Mouse (Mus musculus): Measurements from ENCODE around the gene Mecom. TPM values are rescaled to one million over a fixed set of nuclear protein-coding genes. Genes with fewer than 3 reads are reported as not detected.

The Mecom gene
- total and polyA plus RNA-seq, 3 experiments: not detected

DNA sequence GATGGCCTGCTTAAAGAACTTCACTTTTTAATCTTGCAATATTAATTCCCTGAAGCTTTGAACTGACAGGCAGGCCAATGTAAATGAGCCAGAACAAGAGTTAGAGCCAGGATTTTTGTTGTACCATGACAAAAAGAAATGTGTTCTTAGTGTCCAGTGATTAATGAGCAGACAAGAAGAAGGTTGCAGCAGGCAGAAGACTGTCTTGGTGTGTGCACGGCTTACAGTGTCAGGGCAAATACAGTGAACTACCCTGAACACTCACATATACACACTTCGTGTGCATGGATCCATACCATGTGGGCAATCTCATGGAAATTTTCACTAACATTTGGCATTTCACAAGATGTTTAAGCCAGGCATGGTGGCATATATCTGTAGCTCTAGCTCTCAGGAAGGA, 349.0 kb downstream of the Mecom start:
- H3K9me3 ChIP-seq (replicated peaks; ENCODE audit: low read length): no peaks in the 10 kb centered on the region
- H3K27me3 ChIP-seq (replicated peaks): no peaks in the 10 kb centered on the region
- H3K27ac ChIP-seq (ENCODE audit: insufficient read depth, low read depth): no peak overlapping the region
- dilution Hi-C loops (cut with MboI; ENCODE audit: extremely low pct_ligation_motif_present, extremely low pct_unique_long_range_greater_than_20kb, low sequenced_read_pairs): no loop called here
- no peak overlapping the region for H3K4me3 ChIP-seq (replicated peaks in 1 of 3; ENCODE audit: low read depth in 2 of 3, low read length in 2 of 3, poor library complexity in 1 of 3)
- DNase-seq (ENCODE audit: extremely low read depth): no peak
- in situ Hi-C loops (cut with MboI; ENCODE audit: low pct_ligation_motif_present, low pct_unique_long_range_greater_than_20kb, low sequenced_read_pairs): no loop called here
- no peaks in the 10 kb centered on the region for H3K36me3 ChIP-seq (replicated peaks in 1 of 2; ENCODE audit: control insufficient read depth in 1 of 2, insufficient read depth in 1 of 2, low read length in 1 of 2)
- no peaks in the 10 kb centered on the region for H3K4me1 ChIP-seq (ENCODE audit: control insufficient read depth in 1 of 2, insufficient read depth in 2 of 2)
- H3K79me2 ChIP-seq (replicated peaks; ENCODE audit: control insufficient read depth, extremely low read depth, insufficient read depth, poor library complexity, severe bottlenecking): no peaks in the 10 kb centered on the region
- H3K4me2 ChIP-seq (ENCODE audit: insufficient read depth, low read depth, poor library complexity, severe bottlenecking): no peak overlapping the region
- no peak overlapping the region for H3K9ac ChIP-seq (ENCODE audit: insufficient read depth, low read depth)
- no peak for TF ChIP-seq MAFK (IDR thresholded peaks at IDR 0.05; ENCODE audit: insufficient replicate concordance, low read length)
- TF ChIP-seq TBP (conservative IDR thresholded peaks at IDR 0.05; ENCODE audit: low read depth, low read length): no peak
- TF ChIP-seq JUN (IDR thresholded peaks at IDR 0.05; ENCODE audit: insufficient read depth, low read depth, low read length): no peak
- no peak for TF ChIP-seq SIN3A (IDR thresholded peaks at IDR 0.05; ENCODE audit: low read length)
- no peak for TF ChIP-seq USF1 (IDR thresholded peaks at IDR 0.05; ENCODE audit: low read depth, low read length)
- TF ChIP-seq TCF12 (IDR thresholded peaks at IDR 0.05; ENCODE audit: low read depth, low read length): no peak
- no peak for TF ChIP-seq E2F4 (IDR thresholded peaks at IDR 0.05; ENCODE audit: insufficient replicate concordance, low read depth, low read length)
- TF ChIP-seq MEF2A (IDR thresholded peaks at IDR 0.05; ENCODE audit: borderline replicate concordance, low read depth, low read length): no peak
- TF ChIP-seq MYC (IDR thresholded peaks at IDR 0.05; ENCODE audit: low read depth, low read length): no peak
- TF ChIP-seq SMC3 (IDR thresholded peaks at IDR 0.05; ENCODE audit: low read depth, low read length): no peak
- TF ChIP-seq EP300 (IDR thresholded peaks at IDR 0.05; ENCODE audit: low read length): no peak
- no peak for TF ChIP-seq IRF4 (IDR thresholded peaks at IDR 0.05; ENCODE audit: low read depth, low read length)
- no peak for TF ChIP-seq JUND (conservative IDR thresholded peaks at IDR 0.05; ENCODE audit: low read depth, low read length)
- TF ChIP-seq CHD1 (IDR thresholded peaks at IDR 0.05; ENCODE audit: low read depth, low read length): no peak
- no peak for TF ChIP-seq ZKSCAN1 (IDR thresholded peaks at IDR 0.05; ENCODE audit: borderline replicate concordance, low read depth, low read length)
- TF ChIP-seq GABPA (IDR thresholded peaks at IDR 0.05; ENCODE audit: insufficient replicate concordance, low read depth, low read length): no peak
- TF ChIP-seq ETS1 (conservative IDR thresholded peaks at IDR 0.05; ENCODE audit: low read depth, low read length): no peak
- TF ChIP-seq NELFE (IDR thresholded peaks at IDR 0.05; ENCODE audit: low read depth, low read length): no peak
- no peak for TF ChIP-seq ZMIZ1 (IDR thresholded peaks at IDR 0.05; ENCODE audit: low read depth, low read length)

DNA sequence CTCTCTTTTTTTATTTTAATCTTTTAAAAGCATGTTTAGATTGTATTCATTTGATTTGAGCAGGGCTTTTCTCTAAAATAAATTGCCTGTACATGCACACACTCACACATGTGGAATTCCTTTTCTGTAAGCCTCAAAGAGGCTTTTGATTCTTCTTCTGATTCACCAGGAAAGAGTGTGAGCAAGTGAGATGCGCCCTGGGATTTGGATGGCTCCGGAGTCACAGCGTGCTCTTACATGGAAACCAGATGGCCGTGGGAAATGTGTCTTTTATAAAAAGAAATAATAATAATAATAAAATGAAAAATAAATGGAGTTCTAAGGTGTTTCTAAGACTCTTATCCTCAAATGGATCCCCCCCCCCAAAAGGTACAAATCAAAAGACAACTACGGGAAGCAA, 349.6 kb downstream of the Mecom start:
- Histone ChIP-seq H3K9ac (ENCODE audit: insufficient read depth, low read depth) (no peak overlapping the region), H3K9me3 (replicated peaks; ENCODE audit: low read length) (no peaks in the 10 kb centered on the region), H3K4me1 (ENCODE audit: control insufficient read depth in 1 of 2, insufficient read depth in 2 of 2) (no peaks in the 10 kb centered on the region), H3K27me3 (replicated peaks) (no peaks in the 10 kb centered on the region), H3K36me3 (replicated peaks in 1 of 2; ENCODE audit: control insufficient read depth in 1 of 2, insufficient read depth in 1 of 2, low read length in 1 of 2) (no peaks in the 10 kb centered on the region), H3K27ac (ENCODE audit: insufficient read depth, low read depth) (no peak overlapping the region), H3K4me2 (ENCODE audit: insufficient read depth, low read depth, poor library complexity, severe bottlenecking) (no peak overlapping the region), H3K79me2 (replicated peaks; ENCODE audit: control insufficient read depth, extremely low read depth, insufficient read depth, poor library complexity, severe bottlenecking) (no peaks in the 10 kb centered on the region), H3K4me3 (replicated peaks in 1 of 3; ENCODE audit: low read depth in 2 of 3, low read length in 2 of 3, poor library complexity in 1 of 3) (no peak overlapping the region)
- dilution Hi-C loops (cut with MboI; ENCODE audit: extremely low pct_ligation_motif_present, extremely low pct_unique_long_range_greater_than_20kb, low sequenced_read_pairs): no loop called here
- in situ Hi-C loops (cut with MboI; ENCODE audit: low pct_ligation_motif_present, low pct_unique_long_range_greater_than_20kb, low sequenced_read_pairs): no loop called here
- no peak for TF ChIP-seq KAT2A (IDR thresholded peaks at IDR 0.05; ENCODE audit: insufficient replicate concordance, low read length)
- TF ChIP-seq CHD2 (IDR thresholded peaks at IDR 0.05; ENCODE audit: low read length): no peak
- no peak for TF ChIP-seq ZMIZ1 (IDR thresholded peaks at IDR 0.05; ENCODE audit: low read depth, low read length)
- TF ChIP-seq ZKSCAN1 (IDR thresholded peaks at IDR 0.05; ENCODE audit: borderline replicate concordance, low read depth, low read length): no peak
- TF ChIP-seq MXI1 (IDR thresholded peaks at IDR 0.05; ENCODE audit: low read depth, low read length): no peak
- TF ChIP-seq TCF12 (IDR thresholded peaks at IDR 0.05; ENCODE audit: low read depth, low read length): no peak
- no peak for TF ChIP-seq POLR2A (IDR thresholded peaks at IDR 0.05; ENCODE audit: low read depth, low read length)
- TF ChIP-seq RCOR1 (conservative IDR thresholded peaks at IDR 0.05; ENCODE audit: low read depth, low read length): no peak
- no peak for TF ChIP-seq MAFK (IDR thresholded peaks at IDR 0.05; ENCODE audit: insufficient replicate concordance, low read length)
- no peak for TF ChIP-seq EP300 (IDR thresholded peaks at IDR 0.05; ENCODE audit: low read length)
- no peak for TF ChIP-seq USF1 (IDR thresholded peaks at IDR 0.05; ENCODE audit: low read depth, low read length)
- no peak for TF ChIP-seq UBTF (IDR thresholded peaks at IDR 0.05; ENCODE audit: low read depth, low read length)
- TF ChIP-seq JUN (IDR thresholded peaks at IDR 0.05; ENCODE audit: insufficient read depth, low read depth, low read length): no peak
- TF ChIP-seq ELF1 (IDR thresholded peaks at IDR 0.05; ENCODE audit: low read depth, low read length): no peak
- TF ChIP-seq MAZ (IDR thresholded peaks at IDR 0.05; ENCODE audit: low read depth, low read length): no peak
- no peak for DNase-seq (ENCODE audit: extremely low read depth)

Measured in CH12.LX (cell line).